Mouse (Mus musculus): ENCODE results near the gene Pnkd. TPM values are rescaled to one million over a fixed set of nuclear protein-coding genes. Genes with fewer than 3 reads are reported as not detected.

Pnkd gene
- total and polyA plus RNA-seq, 3 experiments: 45.5 to 318 (median 154) TPM

DNA sequence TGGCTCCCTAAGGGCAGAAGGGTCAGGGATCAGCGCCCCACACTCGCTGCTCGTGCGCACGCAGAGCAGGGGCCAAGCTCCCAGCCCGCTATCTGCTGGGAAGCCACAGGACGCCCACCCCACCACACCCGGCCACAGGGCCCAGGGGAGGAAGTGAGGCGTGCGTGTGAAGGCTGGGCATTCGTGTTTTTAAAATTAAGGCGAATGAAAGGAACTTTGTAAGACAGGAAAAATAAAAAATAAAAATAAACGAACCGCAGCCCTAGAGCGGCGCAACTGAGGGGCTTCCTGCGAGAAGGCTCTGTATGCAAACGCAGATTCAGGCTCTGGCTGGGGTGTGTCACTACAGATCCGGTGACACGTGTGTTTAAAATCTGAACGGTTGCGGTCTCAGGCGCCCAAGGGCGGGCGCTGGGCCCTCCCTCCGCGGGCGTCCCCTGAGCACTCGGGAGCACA, 105.1 kb downstream of the Pnkd start:
- no peaks in the 10 kb centered on the region for H3K9me3 ChIP-seq (replicated peaks; ENCODE audit: low read length)
- H3K9ac ChIP-seq (ENCODE audit: insufficient read depth, low read depth): peak overlapping the region; percentile 14; the same call in 1 of the 2 replicates
- peak overlapping the region in 2 of 3 experiments; percentile 3 to 65 for H3K4me3 ChIP-seq (replicated peaks in 1 of 3; ENCODE audit: low read depth in 2 of 3, low read length in 2 of 3, poor library complexity in 1 of 3)
- peaks cover 13 to 25% of the 10 kb centered on the region in 2 experiments for H3K36me3 ChIP-seq (replicated peaks in 1 of 2; ENCODE audit: control insufficient read depth in 1 of 2, insufficient read depth in 1 of 2, low read length in 1 of 2)
- TF ChIP-seq SMC3 (IDR thresholded peaks at IDR 0.05; ENCODE audit: low read depth, low read length) (no peak), RAD21 (IDR thresholded peaks at IDR 0.05; ENCODE audit: low read depth, low read length) (no peak), USF2 (conservative IDR thresholded peaks at IDR 0.05; ENCODE audit: low read depth, low read length) (no peak), IRF4 (IDR thresholded peaks at IDR 0.05; ENCODE audit: low read depth, low read length) (peak; percentile 42; the same call in 1 of the 2 replicates), POLR2A (IDR thresholded peaks at IDR 0.05; ENCODE audit: low read depth, low read length) (peak; percentile 58), BHLHE40 (IDR thresholded peaks at IDR 0.05; ENCODE audit: low read depth, low read length) (peak; percentile 91), ETS1 (conservative IDR thresholded peaks at IDR 0.05; ENCODE audit: low read depth, low read length) (peak; percentile 58), EP300 (IDR thresholded peaks at IDR 0.05; ENCODE audit: low read length) (peak; percentile 26; the same call in 1 of the 2 replicates), MXI1 (IDR thresholded peaks at IDR 0.05; ENCODE audit: low read depth, low read length) (peak; percentile 94), JUN (IDR thresholded peaks at IDR 0.05; ENCODE audit: insufficient read depth, low read depth, low read length) (no peak), MAZ (IDR thresholded peaks at IDR 0.05; ENCODE audit: low read depth, low read length) (peak; percentile 35; the same call in 1 of the 2 replicates), E2F4 (IDR thresholded peaks at IDR 0.05; ENCODE audit: insufficient replicate concordance, low read depth, low read length) (no peak), MYC (IDR thresholded peaks at IDR 0.05; ENCODE audit: low read depth, low read length) (peak; percentile 73; the same call in 1 of the 2 replicates), MEF2A (IDR thresholded peaks at IDR 0.05; ENCODE audit: borderline replicate concordance, low read depth, low read length) (0 out of 2 replicates have a peak, but pooled peaks have one; percentile 18), MAFK (IDR thresholded peaks at IDR 0.05; ENCODE audit: insufficient replicate concordance, low read length) (0 out of 2 replicates have a peak, but pooled peaks have one; percentile 31), ZKSCAN1 (IDR thresholded peaks at IDR 0.05; ENCODE audit: borderline replicate concordance, low read depth, low read length) (no peak), TCF12 (IDR thresholded peaks at IDR 0.05; ENCODE audit: low read depth, low read length) (peak; percentile 66; the same call in 1 of the 2 replicates), TBP (conservative IDR thresholded peaks at IDR 0.05; ENCODE audit: low read depth, low read length) (no peak), HCFC1 (IDR thresholded peaks at IDR 0.05; ENCODE audit: low read depth, low read length) (0 out of 2 replicates have a peak, but pooled peaks have one; percentile 15), MAX (IDR thresholded peaks at IDR 0.05; ENCODE audit: low read length) (peak; percentile 76)
- H3K79me2 ChIP-seq (replicated peaks; ENCODE audit: control insufficient read depth, extremely low read depth, insufficient read depth, poor library complexity, severe bottlenecking): peaks cover 21% of the 10 kb centered on the region
- H3K27me3 ChIP-seq (replicated peaks): no peaks in the 10 kb centered on the region
- dilution Hi-C loops (cut with MboI; ENCODE audit: extremely low pct_ligation_motif_present, extremely low pct_unique_long_range_greater_than_20kb, low sequenced_read_pairs) (no loop called here), in situ Hi-C loops (cut with MboI; ENCODE audit: low pct_ligation_motif_present, low pct_unique_long_range_greater_than_20kb, low sequenced_read_pairs) (loop anchor here (5.0 to 10.0 kb wide), 2 partner anchors 55 to 78 kb away; no protein-coding TSS in a partner anchor)
- H3K4me1 ChIP-seq (ENCODE audit: control insufficient read depth in 1 of 2, insufficient read depth in 2 of 2): peaks cover 15 to 70% of the 10 kb centered on the region in 2 experiments
- peak overlapping the region; percentile 68 for H3K27ac ChIP-seq (ENCODE audit: insufficient read depth, low read depth)
- DNase-seq (ENCODE audit: extremely low read depth): peak; percentile 69
- H3K4me2 ChIP-seq (ENCODE audit: insufficient read depth, low read depth, poor library complexity, severe bottlenecking): peak overlapping the region; percentile 55
